Mouse (Mus musculus): Measurements from ENCODE around the gene AA467197. TPM values are rescaled to one million over a fixed set of nuclear protein-coding genes. Genes with fewer than 3 reads are reported as not detected.
A peak's percentile ranks its signal among the peaks of the same experiment; 100 is the strongest.

The AA467197 gene
- polyA plus RNA-seq, 1 experiment from 2014 or later: 2.5 TPM

DNA sequence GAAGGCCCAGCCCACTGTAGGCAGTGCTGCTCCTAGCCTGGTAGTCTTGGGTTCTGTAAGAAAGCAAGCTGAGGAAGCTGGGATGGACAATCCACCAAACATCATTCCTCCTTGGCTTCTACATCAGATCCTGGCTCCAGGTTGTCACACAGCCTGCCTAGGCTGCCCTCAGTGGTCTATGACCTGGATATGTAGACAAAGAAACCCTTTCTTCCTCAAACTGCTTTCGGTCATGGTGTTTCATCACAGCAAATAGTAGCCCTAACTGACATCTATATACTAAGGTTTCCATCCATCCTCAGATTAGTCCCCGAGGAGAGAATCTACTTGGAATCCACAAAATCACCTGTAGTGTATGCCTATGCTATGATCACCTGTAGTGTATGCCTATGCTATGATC lies 38.3 kb downstream of the AA467197 start:
- Histone ChIP-seq H3K9ac (ENCODE audit: low read depth, low read length) (no peak overlapping the region), H3K9me3 (replicated peaks; ENCODE audit: control insufficient read depth, low read length) (no peaks in the 10 kb centered on the region), H3K4me2 (ENCODE audit: low read depth, low read length) (no peak overlapping the region), H3K36me3 (ENCODE audit: control insufficient read depth, insufficient read depth) (no peaks in the 10 kb centered on the region), H3K4me1 (ENCODE audit: control insufficient read depth, low read depth, low read length) (no peaks in the 10 kb centered on the region), H3K27ac (ENCODE audit: low read length) (no peak overlapping the region), H3K4me3 (ENCODE audit: low read depth, low read length) (no peak overlapping the region), H3K27me3 (ENCODE audit: control insufficient read depth, insufficient read depth, low read depth, low read length) (no peaks in the 10 kb centered on the region)
- ATAC-seq (ENCODE audit: low read depth): no peak
- WGBS (ENCODE audit: insufficient replicate concordance): 71% methylated on average over 2 of the region's 2 CpGs

DNA sequence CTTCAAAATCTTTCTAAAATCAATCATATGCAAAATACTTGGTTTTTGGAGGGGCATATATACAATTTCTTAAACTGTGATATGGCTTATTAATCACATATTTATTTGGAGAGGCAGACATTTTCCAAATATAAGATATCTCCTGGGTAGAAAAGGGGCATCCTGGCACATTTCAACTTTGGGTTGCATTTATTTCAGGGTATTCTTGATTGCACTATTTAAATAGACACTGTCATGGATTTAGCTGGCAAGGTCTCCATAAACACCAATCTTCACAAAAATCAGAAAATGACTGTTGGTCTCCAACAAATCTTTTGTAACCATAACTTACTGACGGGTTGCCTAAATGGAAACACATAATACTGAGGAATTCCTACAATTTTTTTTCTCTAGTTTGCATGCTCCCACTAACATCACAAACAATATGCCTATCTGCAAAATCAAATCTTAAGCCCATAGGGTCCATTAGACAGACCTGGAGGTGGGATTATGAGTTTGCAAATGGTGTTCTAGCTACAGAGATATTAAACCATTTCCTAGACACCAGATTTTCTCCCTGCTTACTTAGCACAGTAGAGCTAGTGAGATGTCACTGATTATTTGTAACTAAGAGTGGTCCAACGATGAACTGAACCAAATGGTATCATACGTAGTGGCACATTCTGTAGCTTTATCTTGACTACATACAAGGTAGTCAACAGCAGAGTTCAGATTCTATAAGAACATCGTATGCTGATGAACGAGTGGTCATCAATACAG lies 44.8 kb downstream of the AA467197 start:
- no peaks in the 10 kb centered on the region for H3K27me3 ChIP-seq (ENCODE audit: control insufficient read depth, insufficient read depth, low read depth, low read length)
- H3K4me2 ChIP-seq (ENCODE audit: low read depth, low read length): no peak overlapping the region
- H3K9me3 ChIP-seq (replicated peaks; ENCODE audit: control insufficient read depth, low read length): peaks cover 8% of the 10 kb centered on the region
- no peaks in the 10 kb centered on the region for H3K36me3 ChIP-seq (ENCODE audit: control insufficient read depth, insufficient read depth)
- no peaks in the 10 kb centered on the region for H3K4me1 ChIP-seq (ENCODE audit: control insufficient read depth, low read depth, low read length)
- H3K9ac ChIP-seq (ENCODE audit: low read depth, low read length): no peak overlapping the region
- 60% methylated on average over 5 of the region's 5 CpGs for WGBS (ENCODE audit: insufficient replicate concordance)
- peak; percentile 24 for ATAC-seq (ENCODE audit: low read depth)
- no peak overlapping the region for H3K27ac ChIP-seq (ENCODE audit: low read length)
- no peak overlapping the region for H3K4me3 ChIP-seq (ENCODE audit: low read depth, low read length)

DNA sequence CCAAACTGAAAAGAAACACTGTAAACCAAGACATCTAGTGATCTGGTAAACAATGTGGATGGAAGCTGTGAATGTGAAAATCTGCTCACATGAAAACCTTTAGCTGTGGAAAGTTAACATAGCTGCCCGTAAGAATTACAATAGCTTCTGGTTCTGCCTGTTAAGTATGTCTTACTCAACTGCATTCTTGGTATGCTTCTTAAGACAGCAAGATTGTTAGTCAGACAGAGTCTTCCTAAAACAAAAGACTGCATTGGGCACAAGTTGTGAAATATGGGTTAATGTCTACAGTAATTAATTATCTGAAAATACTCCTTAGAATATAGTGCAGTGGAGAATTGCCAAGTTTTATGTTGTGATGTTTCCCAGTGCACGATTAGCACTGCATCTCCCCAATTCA lies 45.7 kb downstream of the AA467197 start:
- Histone ChIP-seq H3K4me1 (ENCODE audit: control insufficient read depth, low read depth, low read length) (no peaks in the 10 kb centered on the region), H3K9me3 (replicated peaks; ENCODE audit: control insufficient read depth, low read length) (peaks cover 8% of the 10 kb centered on the region), H3K27me3 (ENCODE audit: control insufficient read depth, insufficient read depth, low read depth, low read length) (no peaks in the 10 kb centered on the region), H3K9ac (ENCODE audit: low read depth, low read length) (no peak overlapping the region), H3K36me3 (ENCODE audit: control insufficient read depth, insufficient read depth) (no peaks in the 10 kb centered on the region), H3K4me3 (ENCODE audit: low read depth, low read length) (no peak overlapping the region), H3K4me2 (ENCODE audit: low read depth, low read length) (no peak overlapping the region), H3K27ac (ENCODE audit: low read length) (no peak overlapping the region)
- 63% methylated on average over 2 of the region's 2 CpGs for WGBS (ENCODE audit: insufficient replicate concordance)
- ATAC-seq (ENCODE audit: low read depth): no peak

DNA sequence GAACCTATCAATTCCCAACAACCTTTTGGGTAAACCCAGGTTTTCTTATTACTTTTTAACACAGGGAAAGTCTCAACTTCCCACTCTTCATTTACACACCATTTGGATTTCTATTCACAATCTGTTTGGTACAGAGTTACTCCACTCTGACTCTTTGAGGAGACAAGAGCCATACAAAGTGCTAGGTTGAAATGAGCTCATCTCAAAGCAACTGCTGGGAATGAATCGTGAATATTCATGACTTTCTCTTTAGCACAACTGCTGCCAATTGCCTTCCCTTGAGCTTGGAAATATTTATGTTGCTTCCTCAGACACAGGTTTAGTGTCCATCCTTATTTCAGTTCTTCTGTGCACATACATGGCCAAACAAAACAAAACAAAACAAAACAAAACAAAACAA lies 46.9 kb downstream of the AA467197 start:
- Histone ChIP-seq H3K4me2 (ENCODE audit: low read depth, low read length) (no peak overlapping the region), H3K27me3 (ENCODE audit: control insufficient read depth, insufficient read depth, low read depth, low read length) (no peaks in the 10 kb centered on the region), H3K36me3 (ENCODE audit: control insufficient read depth, insufficient read depth) (no peaks in the 10 kb centered on the region), H3K27ac (ENCODE audit: low read length) (no peak overlapping the region), H3K9ac (ENCODE audit: low read depth, low read length) (no peak overlapping the region), H3K4me3 (ENCODE audit: low read depth, low read length) (no peak overlapping the region), H3K9me3 (replicated peaks; ENCODE audit: control insufficient read depth, low read length) (peaks cover 8% of the 10 kb centered on the region), H3K4me1 (ENCODE audit: control insufficient read depth, low read depth, low read length) (no peaks in the 10 kb centered on the region)
- ATAC-seq (ENCODE audit: low read depth): no peak
- 48% methylated on average over 1 of the region's 1 CpGs for WGBS (ENCODE audit: insufficient replicate concordance)

DNA sequence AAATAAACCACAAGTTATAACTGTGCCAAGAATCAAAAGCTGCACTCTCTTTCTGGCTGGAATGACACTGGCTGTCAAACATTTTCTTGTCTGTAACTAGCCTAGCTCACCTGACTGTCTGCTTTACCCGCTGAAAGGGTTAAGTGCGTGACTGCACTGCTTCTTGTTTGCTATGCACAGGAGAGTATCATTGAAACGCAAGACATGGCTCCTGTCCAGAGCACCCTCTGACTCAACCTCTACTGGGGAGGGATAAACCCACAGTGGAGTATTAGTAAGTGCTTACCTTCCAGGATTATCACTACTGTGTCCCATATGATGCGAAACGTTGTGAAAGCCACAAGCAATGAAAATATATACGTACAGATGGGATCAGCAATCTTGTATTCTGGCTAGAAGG lies 49.9 kb downstream of the AA467197 start:
- no peaks in the 10 kb centered on the region for H3K4me1 ChIP-seq (ENCODE audit: control insufficient read depth, low read depth, low read length)
- no peak overlapping the region for H3K4me2 ChIP-seq (ENCODE audit: low read depth, low read length)
- ATAC-seq (ENCODE audit: low read depth): no peak
- H3K36me3 ChIP-seq (ENCODE audit: control insufficient read depth, insufficient read depth): no peaks in the 10 kb centered on the region
- no peak overlapping the region for H3K27ac ChIP-seq (ENCODE audit: low read length)
- no peak overlapping the region for H3K4me3 ChIP-seq (ENCODE audit: low read depth, low read length)
- H3K9me3 ChIP-seq (replicated peaks; ENCODE audit: control insufficient read depth, low read length): peaks cover 5% of the 10 kb centered on the region
- no peak overlapping the region for H3K9ac ChIP-seq (ENCODE audit: low read depth, low read length)
- H3K27me3 ChIP-seq (ENCODE audit: control insufficient read depth, insufficient read depth, low read depth, low read length): no peaks in the 10 kb centered on the region
- WGBS (ENCODE audit: insufficient replicate concordance): 65% methylated on average over 6 of the region's 6 CpGs

MicroRNA genes within 50 kb of the gene (microRNA counts, 519-probe panel; counts per million panel counts)
- 60.7 counts per million for microRNA mmu-miR-147

Small RNA genes within 50 kb of the gene (microRNA-seq; reads per million reads assigned to microRNA genes)
- gene Mir147: 26.6 reads per million, percentile 40 among the genes with 10 or more reads in this experiment

Other genes starting within 250 kb of the AA467197 start
- 1.6 and 2.3 TPM in 2 replicates for gene Slc28a2, start 210.5 kb upstream of the AA467197 start, polyA plus RNA-seq (2015; fragmentation: Nextera tagmentation; extraction: Ambion mirVana)
- 0.05 TPM in 1 of 2 replicates, not detected in the other for gene Gm14085, start 152.0 kb upstream of the AA467197 start, polyA plus RNA-seq (2015; fragmentation: Nextera tagmentation; extraction: Ambion mirVana)
- gene Gatm, start 25.7 kb upstream of the AA467197 start, polyA plus RNA-seq (2015; fragmentation: Nextera tagmentation; extraction: Ambion mirVana): 27.4 and 29.7 TPM in 2 replicates
- 0.98 and 1.0 TPM in 2 replicates for gene Slc30a4, start 65.7 kb downstream of the AA467197 start, polyA plus RNA-seq (2015; fragmentation: Nextera tagmentation; extraction: Ambion mirVana)
- gene Bloc1s6, start 101.5 kb downstream of the AA467197 start, polyA plus RNA-seq (2015; fragmentation: Nextera tagmentation; extraction: Ambion mirVana): 15.5 and 16.5 TPM in 2 replicates
- gene Sqor, start 128.3 kb downstream of the AA467197 start, polyA plus RNA-seq (2015; fragmentation: Nextera tagmentation; extraction: Ambion mirVana): 9.1 and 9.3 TPM in 2 replicates